Mouse (Mus musculus) spleen, postnatal 4 days (tissue): Measurements from ENCODE around the gene Acnat1.
"Not testable (repeated sequence)": the region's sequence is repeated elsewhere in the genome, so short reads cannot be mapped to it uniquely, and the experiment has no call there.

ENCODE experiments used
- DNase-seq, 2 experiments: peaks; one replicate each; pipeline ENCODE4 v3.0.0; 2022; ENCODE audit warnings: low spot score in 2 of 2

Gene Acnat1

GRCm38 (mm10) chr4:49473435-49474100 is at the start of gene Acnat1:
Gene Acnat1 (minus strand): TSS chr4:49473912.
- DNase-seq = no peak

- DNase-seq = no peak
Observed at GRCm38 (mm10) chr4:49522576-49522975, 48.9 kb upstream of the Acnat1 start.

GRCm38 (mm10) chr4:49521346-49521745 is 47.6 kb upstream of the Acnat1 start:
- DNase-seq = no peak

GRCm38 (mm10) chr4:49520572-49521340 is 47.0 kb upstream of the Acnat1 start, which contains the start of the genes Mrpl50 and Zfp189:
Gene Mrpl50 (minus strand): TSS chr4:49521093.
Gene Zfp189 (plus strand): TSS chr4:49521176.
- peak; percentile 90 to 93 for DNase-seq

- no peak for DNase-seq
Observed at GRCm38 (mm10) chr4:49519476-49519875, 45.8 kb upstream of the Acnat1 start.

GRCm38 (mm10) chr4:49514441-49514840 is 40.7 kb upstream of the Acnat1 start:
- no peak for DNase-seq

GRCm38 (mm10) chr4:49512636-49513035 is 38.9 kb upstream of the Acnat1 start:
- no peak for DNase-seq

GRCm38 (mm10) chr4:49510236-49510835 is 36.6 kb upstream of the Acnat1 start:
- DNase-seq = not testable (repeated sequence)

- DNase-seq = no peak
Observed at GRCm38 (mm10) chr4:49509183-49509582, 35.5 kb upstream of the Acnat1 start.

GRCm38 (mm10) chr4:49506386-49506785 is 32.7 kb upstream of the Acnat1 start, which contains the start of gene Baat:
Gene Baat (minus strand): TSS chr4:49506557.
- DNase-seq = no peak

- DNase-seq = no peak
Observed at GRCm38 (mm10) chr4:49503563-49503962, 29.9 kb upstream of the Acnat1 start.

- not testable (repeated sequence) for DNase-seq
Observed at GRCm38 (mm10) chr4:49485934-49486650, 12.4 kb upstream of the Acnat1 start.

- DNase-seq = no peak
Observed at GRCm38 (mm10) chr4:49485442-49485841, 11.7 kb upstream of the Acnat1 start.

- no peak for DNase-seq
Observed at GRCm38 (mm10) chr4:49480896-49481295, 7.2 kb upstream of the Acnat1 start.

GRCm38 (mm10) chr4:49480104-49480760 is 6.5 kb upstream of the Acnat1 start:
- no peak for DNase-seq

- DNase-seq = not testable (repeated sequence)
Observed at GRCm38 (mm10) chr4:49479035-49479434, 5.3 kb upstream of the Acnat1 start.

- peak; percentile 74 to 83 for DNase-seq
Observed at GRCm38 (mm10) chr4:49478118-49478877, 4.6 kb upstream of the Acnat1 start.

GRCm38 (mm10) chr4:49474583-49474982 is 871 bp upstream of the Acnat1 start:
- no peak for DNase-seq

GRCm38 (mm10) chr4:49469435-49470151 is 4.1 kb downstream of the Acnat1 start:
- DNase-seq = no peak

- no peak for DNase-seq
Observed at GRCm38 (mm10) chr4:49467360-49467759, 6.4 kb downstream of the Acnat1 start.
